Mouse (Mus musculus): ENCODE measurements at regions not wholly inside any gene's neighbourhood (a gene's known extent, or its start where the extent isn't known, plus 50 kb on each side); places are given as distances from the start of the nearest gene placed in this dataset.
A peak's percentile ranks its signal among the peaks of the same experiment; 100 is the strongest.
"Not testable (repeated sequence)": the region's sequence is repeated elsewhere in the genome, so short reads cannot be mapped to it uniquely, and the experiment has no call there.

GRCm38 (mm10) chr17:6489926-6490564 is 60.1 kb downstream of the Dynlt1b start:
- not testable (repeated sequence) for DNase-seq (ENCODE audit: low spot score in 2 of 2)

- not testable (repeated sequence) for DNase-seq (ENCODE audit: low spot score in 2 of 2)
Observed at GRCm38 (mm10) chr17:6490565-6490935, 60.6 kb downstream of the Dynlt1b start.

- DNase-seq (ENCODE audit: low spot score in 2 of 2) = not testable (repeated sequence)
Observed at GRCm38 (mm10) chr17:6492501-6492900, 62.6 kb downstream of the Dynlt1b start.

- DNase-seq (ENCODE audit: low spot score in 2 of 2) = peak; percentile 64 to 73
Observed at GRCm38 (mm10) chr17:6492950-6493349, 63.0 kb downstream of the Dynlt1b start.

GRCm38 (mm10) chr17:6496491-6496890 is 66.6 kb downstream of the Dynlt1b start:
- DNase-seq (ENCODE audit: low spot score in 2 of 2) = not testable (repeated sequence)

DNA sequence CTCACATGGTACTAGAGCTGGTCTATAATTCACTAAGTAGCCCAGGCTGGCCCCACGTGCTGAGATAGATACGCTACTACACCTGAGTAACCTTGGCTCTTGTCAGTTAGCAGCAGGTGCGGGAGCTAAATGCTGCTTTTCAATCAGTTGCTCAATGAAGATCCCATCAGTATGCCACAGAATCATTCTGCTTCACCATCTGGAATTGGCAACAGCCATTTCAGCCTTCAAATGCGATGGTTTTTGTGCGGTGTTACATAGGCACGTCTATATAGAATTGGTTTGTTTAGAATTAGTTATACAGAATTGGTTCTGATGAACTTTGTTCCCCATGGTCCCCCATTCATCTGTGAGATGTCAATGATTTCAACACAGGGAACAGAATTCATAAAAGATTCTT is 72.8 kb downstream of the Dynlt1b start:
- not testable (repeated sequence) for DNase-seq (ENCODE audit: low spot score in 2 of 2)

GRCm38 (mm10) chr17:6505896-6506295 is 76.0 kb downstream of the Dynlt1b start:
- DNase-seq (ENCODE audit: low spot score in 2 of 2) = not testable (repeated sequence)

GRCm38 (mm10) chr17:6515128-6515527 is 85.2 kb downstream of the Dynlt1b start:
- DNase-seq (ENCODE audit: low spot score in 2 of 2) = not testable (repeated sequence)

DNA sequence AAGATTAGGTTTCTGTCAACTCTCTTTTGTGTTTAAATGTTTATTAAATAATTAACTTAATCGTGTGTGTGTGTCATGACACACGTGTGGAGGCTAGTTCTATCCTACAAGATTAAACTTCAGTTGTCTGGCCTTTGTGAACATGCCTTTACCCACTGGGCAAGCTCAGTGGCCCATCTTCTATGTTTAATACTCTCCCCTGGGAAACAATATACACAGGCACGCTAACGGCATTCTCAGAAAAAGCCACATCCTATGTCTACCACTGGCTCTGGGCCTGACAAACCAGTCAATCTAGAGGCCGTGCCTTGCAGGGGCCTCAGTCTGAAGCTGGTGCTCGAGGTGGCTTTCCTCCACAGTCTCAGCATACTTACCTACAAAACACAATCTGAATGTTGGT is 82.4 kb upstream of the Dynlt1c start:
- DNase-seq (ENCODE audit: low spot score in 2 of 2) = not testable (repeated sequence)

DNA sequence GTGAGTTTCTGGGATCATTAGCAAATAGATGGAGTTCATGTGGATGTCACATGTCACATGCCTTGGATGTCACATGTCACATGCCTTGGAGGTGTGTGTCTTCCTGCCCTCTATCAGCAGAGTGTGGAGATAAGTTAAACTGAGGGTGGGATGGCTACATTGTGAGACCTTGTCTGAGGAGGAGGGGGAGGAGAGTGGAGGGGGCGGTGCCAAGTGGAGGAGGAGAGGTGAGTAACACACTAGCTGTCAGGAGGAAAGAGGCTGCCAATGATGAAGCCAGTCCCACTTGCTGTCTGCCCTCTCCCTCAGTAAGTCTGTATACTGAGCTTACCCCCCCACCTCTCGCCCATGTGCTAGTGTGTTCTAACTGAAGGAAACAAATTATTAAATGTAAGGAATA is 81.5 kb upstream of the Dynlt1c start:
- not testable (repeated sequence) for DNase-seq (ENCODE audit: low spot score in 2 of 2)

DNA sequence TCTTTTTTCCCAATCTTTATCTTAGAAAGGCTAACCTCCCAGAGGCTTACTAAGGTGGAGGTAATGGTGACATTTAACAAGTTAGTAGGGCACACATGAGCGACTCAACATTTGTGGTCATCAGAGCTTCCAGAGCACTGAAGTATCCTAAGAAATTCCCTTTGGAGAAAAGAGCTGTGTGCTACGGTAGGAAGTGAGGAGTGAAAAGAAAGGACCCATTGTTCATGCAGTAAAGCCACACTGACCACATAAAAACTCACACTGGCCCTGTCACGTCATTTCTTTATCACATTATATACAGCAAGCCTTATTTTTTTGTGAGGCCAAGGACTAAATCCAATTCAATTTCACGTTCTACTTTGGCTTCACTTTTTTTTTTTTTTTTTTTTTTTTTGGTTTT is 80.7 kb upstream of the Dynlt1c start:
- DNase-seq (ENCODE audit: low spot score in 2 of 2) = not testable (repeated sequence)

- not testable (repeated sequence) for DNase-seq (ENCODE audit: low spot score in 2 of 2)
Observed at GRCm38 (mm10) chr17:6522185-6522584, 79.3 kb upstream of the Dynlt1c start.

GRCm38 (mm10) chr17:6538723-6539122 is 62.7 kb upstream of the Dynlt1c start:
- DNase-seq (ENCODE audit: low spot score in 2 of 2) = not testable (repeated sequence)

DNA sequence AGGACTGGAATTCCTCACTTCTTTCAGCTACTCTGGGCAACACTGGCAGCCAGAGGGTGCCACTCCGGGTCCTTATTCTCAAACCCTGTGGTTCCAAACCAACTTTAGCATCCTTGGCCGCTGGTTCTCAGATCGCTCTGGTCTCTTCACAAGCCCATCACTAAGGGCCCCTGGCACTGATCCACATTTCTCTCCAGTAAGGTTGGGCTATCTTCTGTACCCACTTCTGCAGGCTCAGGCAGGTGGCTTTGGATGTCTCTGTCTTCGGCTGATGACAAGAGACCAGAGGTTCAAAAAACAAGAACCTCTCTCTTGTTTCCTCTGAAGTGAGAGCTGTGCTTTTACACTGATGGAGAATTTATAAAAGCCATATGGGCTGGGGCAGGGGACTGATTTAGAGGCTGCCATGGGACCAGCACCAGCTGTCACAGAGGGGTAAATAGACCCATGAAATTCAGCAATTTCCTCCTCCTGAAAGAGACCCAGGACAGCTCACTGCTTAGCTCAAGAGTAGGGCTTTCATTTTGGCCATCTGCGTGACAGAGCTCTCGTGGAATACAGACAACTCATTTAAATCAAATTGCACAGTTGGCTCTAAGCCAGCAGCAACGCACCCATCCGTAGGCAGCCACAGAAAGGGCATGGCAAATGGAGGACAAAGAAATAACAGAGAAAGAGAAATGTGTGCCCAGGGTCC is 54.3 kb upstream of the Dynlt1c start:
- not testable (repeated sequence) for DNase-seq (ENCODE audit: low spot score in 2 of 2)

GRCm38 (mm10) chr17:6547937-6548336 is 53.5 kb upstream of the Dynlt1c start:
- not testable (repeated sequence) for DNase-seq (ENCODE audit: low spot score in 2 of 2)
